9 mouse cellular contexts compared by ENCODE assay signal in genomic region chr2:102685371-102686107, GRCm38 (mm10). TPM values are rescaled to one million over a fixed set of nuclear protein-coding genes. Genes with fewer than 3 reads are reported as not detected.
DNase-seq lines count a peak whose midpoint lies in the region; ATAC-seq lines count a peak whose summit lies in the region.
"Had no signal": no experiment of that assay in that cellular context is flagged by ENCODE, and none has a peak within 500 bp of the region (broad histone marks: within the 10 kb centered on the region; RNA-seq: fewer than 3 reads in every experiment).

No protein-coding gene starts in this region.

- DNase-seq in forebrain, embryonic 11.5 days (ENCODE audit: low spot score) = no peak
- no peak for DNase-seq in forebrain, embryonic 10.5 days (ENCODE audit: extremely low spot score, low spot score)
- DNase-seq in A20 (ENCODE audit: low read depth, low spot score) = peak; percentile 47
- peak; percentile 82 for DNase-seq in forebrain, embryonic 14.5 days (ENCODE audit: low spot score)
- peak; percentile 21 for DNase-seq in lung, postnatal 14 days
- DNase-seq in ovary, postnatal 14 days (ENCODE audit: low spot score) = no peak
- DNase-seq in gastrocnemius, adult 8-10 months (ENCODE audit: low spot score in 2 of 2) = no peak
- DNase-seq in heart, postnatal 36 days = no peak

- ATAC-seq in forebrain, embryonic 11.5 days (replicated peaks; ENCODE audit: low FRiP score) = peak; percentile 69
- peak; percentile 84 for ATAC-seq in forebrain, embryonic 14.5 days

- no peaks in the 10 kb centered on the region for H3K9me3 ChIP-seq in forebrain, embryonic 11.5 days (ENCODE audit: control insufficient read depth, low read length)
- H3K9me3 ChIP-seq in forebrain, embryonic 10.5 days = no peaks in the 10 kb centered on the region
- no peaks in the 10 kb centered on the region for H3K9me3 ChIP-seq in forebrain, embryonic 14.5 days (replicated peaks; ENCODE audit: control insufficient read depth, low read length)
- H3K9me3 ChIP-seq: limb, embryonic 12.5 days had no signal

- H3K27ac ChIP-seq in forebrain, embryonic 11.5 days (ENCODE audit: low read depth, low read length) = no peak overlapping the region
- H3K27ac ChIP-seq in forebrain, embryonic 10.5 days = no peak overlapping the region
- H3K27ac ChIP-seq in forebrain, embryonic 14.5 days (ENCODE audit: low read depth, low read length) = no peak overlapping the region
- H3K27ac ChIP-seq: limb, embryonic 12.5 days had no signal

- intact Hi-C loops in heart, postnatal 36 days (cut with DNase I) = loop anchor here (2.0 kb wide), 1 partner anchor 399 kb away; no protein-coding TSS in a partner anchor

- no peak overlapping the region for H3K4me3 ChIP-seq in forebrain, embryonic 11.5 days (ENCODE audit: low read depth, low read length)
- no peak overlapping the region for H3K4me3 ChIP-seq in forebrain, embryonic 10.5 days
- H3K4me3 ChIP-seq in forebrain, embryonic 14.5 days (ENCODE audit: low read depth, low read length) = no peak overlapping the region
- H3K4me3 ChIP-seq: limb, embryonic 12.5 days had no signal

- no peak overlapping the region for H3K9ac ChIP-seq in forebrain, embryonic 11.5 days (ENCODE audit: low read length)
- 0 out of 2 replicates have a peak overlapping the region, but pooled peaks have one; percentile 4 for H3K9ac ChIP-seq in forebrain, embryonic 14.5 days (ENCODE audit: low read length)
- H3K9ac ChIP-seq: limb, embryonic 12.5 days had no signal

- H3K36me3 ChIP-seq in forebrain, embryonic 11.5 days (ENCODE audit: control insufficient read depth, insufficient read depth, low read length) = no peaks in the 10 kb centered on the region
- H3K36me3 ChIP-seq in forebrain, embryonic 10.5 days (replicated peaks) = no peaks in the 10 kb centered on the region
- no peaks in the 10 kb centered on the region for H3K36me3 ChIP-seq in forebrain, embryonic 14.5 days (ENCODE audit: control insufficient read depth, insufficient read depth, low read length)
- H3K36me3 ChIP-seq: limb, embryonic 12.5 days had no signal

- no peaks in the 10 kb centered on the region for H3K27me3 ChIP-seq in forebrain, embryonic 11.5 days (ENCODE audit: control insufficient read depth, insufficient read depth, low read length)
- H3K27me3 ChIP-seq in forebrain, embryonic 10.5 days (ENCODE audit: poor library complexity, severe bottlenecking) = no peaks in the 10 kb centered on the region
- no peaks in the 10 kb centered on the region for H3K27me3 ChIP-seq in forebrain, embryonic 14.5 days (replicated peaks; ENCODE audit: control insufficient read depth, insufficient read depth, low read length)

- 90% methylated on average over 7 of the region's 7 CpGs for WGBS in forebrain, embryonic 11.5 days
- 88% methylated on average over 7 of the region's 7 CpGs for WGBS in forebrain, embryonic 10.5 days
- 87% methylated on average over 7 of the region's 7 CpGs for WGBS in forebrain, embryonic 14.5 days

- H3K4me1 ChIP-seq in forebrain, embryonic 11.5 days (replicated peaks; ENCODE audit: control insufficient read depth, insufficient read depth, low read length) = 0 out of 2 replicates have a peak, but pooled peaks cover 2% of the 10 kb centered on the region
- peaks cover 12% of the 10 kb centered on the region for H3K4me1 ChIP-seq in forebrain, embryonic 10.5 days
- no peaks in the 10 kb centered on the region for H3K4me1 ChIP-seq in forebrain, embryonic 14.5 days (ENCODE audit: control insufficient read depth, insufficient read depth, low read length)
- H3K4me1 ChIP-seq: limb, embryonic 12.5 days had no signal

- no peak overlapping the region for H3K4me2 ChIP-seq in forebrain, embryonic 11.5 days (ENCODE audit: low read depth, low read length, severe bottlenecking)
- peak overlapping the region; percentile 20; the same call in 1 of the 2 replicates for H3K4me2 ChIP-seq in forebrain, embryonic 14.5 days (ENCODE audit: low read length)
- H3K4me2 ChIP-seq: limb, embryonic 12.5 days had no signal

RNA-seq across cellular contexts. Expression of gene Slc1a2, which starts 27.1 kb away (rescaled TPM):
- polyA plus RNA-seq in forebrain, embryonic 11.5 days (2014; fragmentation: Nextera tagmentation; extraction: Ambion mirVana) = 7.7 and 8.0 TPM in 2 replicates
- 2.6 and 2.7 TPM in 2 replicates for polyA plus RNA-seq in forebrain, embryonic 10.5 days (2016; fragmentation: Nextera tagmentation; extraction: Ambion mirVana)
- 11.5 and 12.0 TPM in 2 replicates for polyA plus RNA-seq in forebrain, embryonic 14.5 days (2014; fragmentation: Nextera tagmentation; extraction: Ambion mirVana)
- 1 to 10 TPM in 1 of 4 experiments, under 1 TPM in 3; 0.44 to 2.0 (median 0.51) TPM for total RNA-seq in gastrocnemius, adult 8-10 months (2022)
- under 1 TPM; 0.03 to 0.08 TPM for total RNA-seq in heart, postnatal 36 days (2021)

Comparison
In these comparisons a context has a peak if more than half of its experiments do, and no peak if none do; other contexts are left out.
1. DNase-seq: peak in A20 (single experiment), forebrain, embryonic 14.5 days (single experiment) and lung, postnatal 14 days (single experiment); none in forebrain, embryonic 11.5 days (single experiment), forebrain, embryonic 10.5 days (single experiment), ovary, postnatal 14 days (single experiment), gastrocnemius, adult 8-10 months (0 of 2) and heart, postnatal 36 days (0 of 2).